Mouse (Mus musculus) frontal cortex, adult 2 months (tissue): Measurements from ENCODE around the gene Bhlha9. TPM values are rescaled to one million over a fixed set of nuclear protein-coding genes. Genes with fewer than 3 reads are reported as not detected.
"Not testable (repeated sequence)": the region's sequence is repeated elsewhere in the genome, so short reads cannot be mapped to it uniquely, and the experiment has no call there.

Experiments used
- DNase-seq, 2 experiments: peaks; one replicate each; pipeline ENCODE4 v3.0.0; 2022; ENCODE audit warnings: low spot score in 1 of 2; ENCODE audit errors: extremely low spot score in 1 of 2
- polyA plus RNA-seq: library from polyadenylated mRNA; depleted of rRNA; stranded (reverse); fragments of >200 nt; gene quantifications from 2 replicates; pipeline ENCODE4 v1.2.3, GENCODE M21; 2012

Gene Bhlha9
- polyA plus RNA-seq, 1 experiment, result 2.6 TPM

DNA sequence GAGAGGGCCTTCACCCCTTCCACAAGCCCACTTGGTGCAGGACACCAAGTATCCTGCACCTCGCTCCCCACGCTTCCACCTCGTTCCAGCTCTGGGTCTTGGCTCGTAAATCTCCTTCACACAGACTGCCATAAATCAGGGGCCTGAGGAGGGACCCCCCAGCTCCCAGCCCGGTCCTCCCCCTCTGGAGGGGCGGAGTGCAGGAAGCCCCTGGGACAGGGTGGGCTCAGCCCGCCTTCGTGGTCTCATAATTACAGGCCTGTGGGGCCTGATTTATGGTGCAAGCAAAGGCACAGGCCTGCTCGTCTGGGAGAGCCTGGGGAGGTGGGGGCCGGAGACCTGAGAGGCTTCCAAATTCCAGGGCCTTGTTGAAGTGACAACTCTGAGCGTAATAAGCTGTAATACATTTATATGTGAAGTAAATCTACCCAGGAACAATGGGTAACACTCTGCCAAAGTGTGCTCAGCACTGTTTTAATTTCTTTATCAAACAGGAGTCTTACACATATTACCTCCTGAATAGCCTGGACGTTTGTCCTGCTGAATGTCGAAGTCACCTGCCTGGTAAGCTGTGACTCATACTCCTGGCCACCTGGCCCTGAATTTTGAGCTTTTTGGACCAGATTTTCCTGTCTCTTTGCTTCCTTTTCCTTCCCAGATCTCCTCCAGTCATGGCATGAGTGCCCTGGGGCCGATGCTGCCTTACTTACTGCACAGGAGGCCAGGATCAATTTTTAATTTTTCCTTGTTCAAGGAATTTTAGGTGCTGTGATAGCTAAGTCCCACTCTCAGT lies 12.9 kb upstream of the Bhlha9 start:
- DNase-seq, result no peak

DNA sequence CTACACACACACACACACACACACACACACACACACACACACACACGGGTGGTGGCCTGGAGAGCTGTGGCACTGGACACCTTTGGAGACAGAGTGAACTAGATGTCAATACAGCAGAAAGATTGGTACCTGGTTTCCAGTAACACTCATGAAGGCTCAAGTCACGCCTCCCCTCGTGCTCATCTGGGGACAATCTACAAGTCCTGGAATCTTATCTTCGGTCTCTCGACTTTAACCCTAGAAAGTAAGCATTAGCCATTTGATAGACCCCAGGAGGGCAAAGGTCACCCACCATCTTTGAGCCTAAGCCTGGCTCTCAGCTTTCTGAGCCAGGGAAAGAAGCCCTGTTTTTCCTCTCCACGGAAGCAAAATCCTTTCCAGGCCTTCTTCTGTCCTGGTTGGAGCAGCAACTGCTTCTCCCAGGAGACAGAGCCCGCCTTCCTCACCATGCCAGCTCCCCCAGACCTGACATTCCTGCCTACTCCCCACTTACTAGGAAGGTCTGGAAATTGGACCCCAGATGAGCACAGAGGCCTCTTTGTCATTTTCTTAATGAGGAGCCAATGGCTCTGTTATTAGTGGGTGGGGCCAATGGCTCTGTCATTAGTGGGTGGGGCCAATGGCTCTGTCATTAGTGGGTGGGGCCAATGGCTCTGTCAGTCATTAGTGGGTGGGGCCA lies 10.3 kb upstream of the Bhlha9 start:
- DNase-seq, result no peak

DNA sequence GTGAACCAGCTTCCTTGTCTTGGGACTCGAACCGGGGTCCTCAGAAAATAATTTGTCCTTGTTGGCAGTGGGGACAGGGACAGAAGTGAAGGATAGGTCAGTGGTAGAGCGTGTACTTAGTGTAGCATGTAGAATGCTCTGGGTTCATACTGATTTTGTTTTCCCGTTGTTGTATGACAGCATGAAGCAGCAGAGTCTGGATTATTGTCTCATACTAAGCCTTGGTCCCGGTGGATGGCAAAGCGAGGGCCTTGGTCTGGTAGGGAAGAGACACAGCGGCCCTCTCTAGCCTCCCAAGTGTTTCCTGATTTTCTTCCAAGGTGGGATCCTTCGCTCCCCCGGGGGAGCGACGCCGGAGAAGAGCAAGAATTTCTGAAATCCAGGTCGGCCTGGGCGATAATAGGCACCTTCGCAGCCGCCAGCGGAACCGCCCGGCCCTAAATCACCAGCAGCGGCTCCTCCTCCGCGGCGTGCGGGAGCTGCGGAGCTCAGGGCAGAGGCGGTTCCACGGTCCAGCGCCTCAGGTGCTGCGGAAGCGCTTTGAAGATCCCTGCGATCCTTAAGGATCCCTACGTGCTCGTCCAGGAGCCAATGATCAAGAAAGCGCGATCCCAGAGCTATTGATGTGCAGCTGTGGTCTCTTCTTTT lies 6.1 kb upstream of the Bhlha9 start:
- peak in 1 of 2 experiments; percentile 38 for DNase-seq

DNA sequence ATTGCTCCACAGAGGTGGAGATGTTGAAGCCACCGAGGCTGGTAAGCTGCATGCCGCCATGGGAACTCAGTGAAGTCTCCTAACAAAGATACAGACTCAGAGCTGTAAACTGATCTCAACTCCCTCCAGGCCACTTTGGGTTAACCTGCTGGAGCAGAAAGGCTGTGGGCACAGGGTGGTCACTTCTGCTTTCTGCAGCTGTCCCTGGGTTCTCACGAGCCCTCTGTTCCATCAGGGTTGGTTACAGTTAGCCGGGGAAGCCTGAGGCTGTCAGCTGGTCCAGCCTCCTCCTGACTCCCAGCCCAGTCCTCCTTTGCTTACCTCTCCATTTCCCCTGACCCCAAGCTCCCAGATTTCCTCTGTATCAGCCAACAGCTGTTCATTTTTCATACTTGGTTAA lies 4.5 kb upstream of the Bhlha9 start:
- DNase-seq, result no peak

DNA sequence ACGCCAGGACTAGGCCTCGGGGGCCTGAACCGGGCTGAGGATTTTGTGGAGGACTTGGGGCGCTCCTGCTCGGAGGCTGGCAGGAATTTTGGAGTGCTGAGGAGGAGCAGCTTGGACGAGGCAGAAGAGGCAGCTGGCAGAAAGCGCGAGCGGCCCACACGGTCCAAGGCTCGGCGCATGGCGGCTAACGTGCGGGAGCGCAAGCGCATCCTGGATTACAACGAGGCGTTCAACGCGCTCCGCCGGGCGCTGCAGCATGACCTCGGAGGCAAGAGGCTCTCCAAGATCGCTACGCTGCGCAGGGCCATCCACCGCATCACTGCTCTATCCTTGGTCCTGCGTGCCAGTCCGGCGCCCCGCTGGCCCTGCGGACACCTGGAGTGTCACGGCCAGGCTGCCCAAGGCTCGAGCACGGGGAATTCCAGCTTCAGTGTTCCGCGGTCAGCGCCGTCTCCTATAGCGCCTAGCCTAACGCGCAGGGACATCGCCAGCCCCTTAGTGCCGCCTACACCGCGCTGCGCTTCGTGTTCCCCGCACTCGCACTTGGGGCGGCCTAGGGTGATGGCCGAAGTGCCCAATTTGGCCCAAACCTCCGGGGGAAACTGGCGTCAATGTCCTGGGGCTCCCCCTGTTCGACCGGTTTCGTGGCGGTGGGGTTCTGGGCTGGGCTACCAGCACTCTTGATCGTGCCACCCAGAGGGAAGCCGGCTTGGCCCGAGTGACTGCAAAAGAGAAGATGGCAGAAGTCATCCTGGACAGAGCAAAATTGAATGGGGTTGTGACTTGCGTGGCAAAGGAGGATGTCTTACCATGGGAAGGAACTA lies 503 bp downstream of the Bhlha9 start:
- peak in 1 of 2 experiments; percentile 74 for DNase-seq

DNA sequence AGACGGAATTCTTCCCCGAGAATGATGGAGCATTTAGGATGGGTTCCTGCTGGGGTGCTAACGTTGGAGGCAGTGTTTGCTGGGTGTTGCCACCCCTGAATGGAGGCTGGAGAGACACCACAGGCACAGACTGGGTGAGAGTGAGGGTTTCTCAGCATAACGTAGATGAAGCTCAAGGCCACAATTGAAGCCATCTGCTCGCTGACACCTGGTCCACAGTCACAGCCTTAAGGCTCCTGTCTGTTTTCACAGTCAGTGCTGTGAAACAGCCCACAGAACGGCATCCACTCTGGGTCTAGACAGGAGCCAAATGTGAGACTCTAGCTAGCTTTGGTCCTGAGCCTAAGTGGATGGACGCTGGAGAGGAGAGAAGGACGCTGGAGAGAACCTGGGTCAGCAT lies 1.9 kb downstream of the Bhlha9 start:
- no peak for DNase-seq

DNA sequence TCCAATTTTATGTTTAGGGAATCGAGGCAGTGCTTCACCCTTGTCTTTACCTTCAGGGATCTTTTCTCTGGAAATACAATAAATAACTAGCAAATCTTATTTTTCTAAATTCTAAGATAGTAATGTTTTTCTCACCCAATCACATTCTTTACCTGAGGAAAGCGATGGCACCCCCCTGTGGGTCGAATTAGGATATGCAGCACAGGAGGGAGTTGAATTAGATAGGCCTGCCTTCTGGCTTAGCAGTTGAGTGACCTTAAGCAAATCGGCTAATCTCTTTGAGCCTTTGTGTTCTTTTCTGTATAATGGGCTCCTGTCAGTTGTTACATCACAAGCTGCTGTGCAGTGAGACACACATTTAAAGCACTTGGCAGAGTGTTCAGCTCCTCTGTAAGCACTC lies 2.4 kb downstream of the Bhlha9 start:
- peak in 1 of 2 experiments; percentile 45 for DNase-seq

DNA sequence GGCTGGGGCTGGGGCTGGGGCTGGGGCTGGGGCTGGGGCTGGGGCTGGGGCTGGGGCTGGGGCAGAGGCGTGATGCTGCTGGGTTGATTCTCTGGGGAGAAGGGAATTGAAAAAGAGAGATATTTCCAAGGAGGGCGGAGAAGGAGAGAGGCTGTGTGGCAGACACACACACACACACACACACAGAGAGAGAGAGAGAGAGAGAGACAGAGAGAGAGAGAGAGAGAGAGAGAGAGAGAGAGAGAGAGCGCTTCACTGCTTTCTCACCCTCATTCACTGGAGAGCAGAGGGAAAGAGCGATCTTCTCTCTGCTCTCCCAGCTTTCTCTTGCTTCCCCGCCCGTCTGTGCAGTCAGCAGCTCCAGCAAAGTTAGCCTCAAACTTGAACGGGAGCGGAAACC lies 7.2 kb downstream of the Bhlha9 start, which contains the start of gene Trarg1:
Gene Trarg1, plus strand, starts transcription at position 301 of the 400 bp plus-strand sequence.
- not testable (repeated sequence) for DNase-seq

DNA sequence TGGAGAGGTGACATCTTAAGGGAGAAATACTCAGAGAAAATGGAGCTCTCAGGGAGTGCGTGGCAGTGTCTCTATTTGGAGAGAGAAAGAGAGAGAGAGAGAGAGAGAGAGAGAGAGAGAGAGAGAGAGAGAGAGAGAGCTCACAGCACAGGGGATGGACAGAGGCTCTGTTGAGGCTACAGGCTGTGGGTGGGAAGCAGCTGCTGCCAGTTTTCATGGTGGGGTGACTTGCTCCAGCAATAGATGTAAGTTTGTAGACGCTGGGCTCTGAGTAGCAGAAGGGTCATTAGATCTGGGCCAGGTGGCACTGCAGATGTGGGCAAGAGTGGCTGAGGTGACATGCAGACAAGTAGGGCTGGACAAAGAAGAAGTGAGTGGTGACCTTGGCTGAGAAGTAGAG lies 13.3 kb downstream of the Bhlha9 start:
- DNase-seq, result no peak

DNA sequence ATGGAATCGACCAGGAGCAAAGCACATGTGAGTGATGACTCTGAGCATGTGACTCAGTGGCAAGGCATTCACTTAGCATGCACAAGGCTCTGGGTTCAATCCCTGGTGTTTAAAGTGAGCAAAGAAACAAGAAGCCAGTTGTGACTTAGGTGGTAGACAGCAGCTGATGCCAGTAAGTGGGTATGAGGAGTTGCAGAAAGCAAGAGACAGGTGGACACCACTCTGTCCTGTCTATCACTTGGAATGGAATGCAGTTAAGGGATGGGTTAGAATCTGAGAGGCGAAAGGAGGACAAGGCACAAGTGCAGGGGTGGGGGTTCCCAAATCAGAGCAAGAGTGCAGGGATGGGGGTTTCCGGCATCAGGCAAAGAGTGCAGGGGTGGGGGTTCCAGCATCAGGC lies 19.8 kb downstream of the Bhlha9 start:
- DNase-seq, result no peak

DNA sequence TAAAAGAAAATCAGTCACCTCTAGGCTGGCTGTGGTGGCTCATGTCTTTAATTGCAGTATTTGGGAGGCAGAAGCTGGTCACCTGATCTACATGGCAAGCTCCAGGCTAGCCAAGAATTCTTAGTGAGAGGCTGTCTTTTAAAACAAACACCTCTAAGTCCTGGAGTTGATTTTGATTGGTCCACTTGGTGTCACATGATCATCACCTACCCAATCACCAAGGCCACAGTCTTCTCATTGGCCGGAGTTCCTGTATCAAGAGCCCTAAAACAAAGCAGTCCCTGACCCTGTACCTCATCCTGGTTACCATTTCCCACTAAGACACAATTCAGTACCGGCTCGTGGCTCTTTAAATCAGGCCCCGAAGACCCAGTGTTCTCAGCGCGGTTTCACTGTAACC lies 23.5 kb downstream of the Bhlha9 start:
- peak in 1 of 2 experiments; percentile 45 for DNase-seq

DNA sequence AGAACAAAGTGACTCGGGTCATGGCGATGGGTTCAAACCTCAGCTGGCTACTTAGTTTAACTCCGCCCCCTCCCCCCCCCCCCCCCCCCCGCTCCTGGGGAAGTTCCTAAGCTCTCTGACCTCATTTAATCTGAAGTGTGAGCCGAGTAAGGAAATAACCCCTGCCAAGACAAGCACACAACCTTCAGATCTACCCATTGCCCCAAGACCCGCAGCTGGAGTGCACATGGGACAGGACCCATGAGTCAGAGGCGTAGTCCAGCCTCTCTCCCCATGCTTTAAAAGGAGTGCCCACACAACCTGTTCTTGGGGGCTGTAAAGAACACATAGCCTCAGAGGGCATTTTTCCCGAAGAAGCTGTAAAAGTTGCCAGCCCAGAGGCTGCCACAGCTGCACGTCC lies 27.4 kb downstream of the Bhlha9 start:
- no peak for DNase-seq

DNA sequence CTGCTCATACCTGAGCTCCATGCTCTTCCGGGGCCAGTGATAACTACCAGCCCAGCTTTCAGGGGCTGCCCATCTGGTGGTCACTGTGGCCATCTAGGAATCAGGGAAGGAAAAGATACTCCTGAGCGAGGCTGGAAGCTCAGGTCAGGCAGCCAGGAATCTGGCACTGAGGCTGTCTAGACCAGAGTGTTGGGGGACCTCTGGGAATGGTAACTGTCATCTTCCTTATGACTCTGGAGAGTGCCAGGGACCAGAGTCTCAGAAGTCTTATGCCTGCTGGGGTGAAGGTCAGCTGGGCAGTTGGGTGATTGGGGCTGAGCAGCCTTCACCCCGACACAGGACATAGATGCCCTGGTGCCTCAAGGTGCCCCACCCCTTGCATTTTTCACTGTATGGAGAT lies 35.4 kb downstream of the Bhlha9 start:
- no peak for DNase-seq

DNA sequence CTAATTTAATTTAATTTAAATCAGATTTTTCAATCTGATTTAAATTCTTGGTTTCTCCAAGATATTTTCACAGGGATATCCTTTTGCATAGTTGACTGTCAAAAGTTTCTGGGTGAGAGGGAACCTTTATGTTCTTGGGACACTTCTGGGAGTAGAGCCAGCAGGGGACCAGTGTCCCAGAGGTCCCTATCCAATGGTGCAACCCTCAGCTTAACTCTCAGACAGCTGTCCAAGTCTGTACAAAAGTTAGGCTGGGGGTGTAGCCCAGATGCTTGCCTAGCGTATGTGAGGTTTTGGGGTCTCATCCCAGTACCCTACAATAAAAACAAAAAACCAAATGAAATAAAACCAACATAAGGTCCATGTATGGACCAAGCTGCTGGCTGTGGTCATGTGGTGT lies 35.8 kb downstream of the Bhlha9 start:
- DNase-seq, result no peak

DNA sequence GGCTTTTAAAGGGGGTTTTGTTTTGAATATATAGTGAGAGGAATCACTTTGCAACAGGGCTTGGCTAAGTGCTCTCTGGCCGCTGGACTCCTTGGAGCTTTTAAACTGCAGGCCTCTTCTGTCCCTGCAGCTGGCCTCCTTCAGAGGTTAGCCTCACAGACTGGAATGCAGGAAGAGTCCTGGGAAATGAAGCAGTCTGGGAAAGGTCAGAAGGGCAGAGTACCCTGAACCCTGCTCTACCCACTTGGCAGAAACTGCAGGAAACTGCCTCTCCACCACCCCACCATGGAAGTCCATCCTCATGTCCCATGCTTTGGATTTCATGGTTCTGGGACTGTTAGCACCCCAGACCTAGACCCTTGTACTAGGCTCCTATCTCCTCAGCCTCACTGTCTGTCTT lies 36.6 kb downstream of the Bhlha9 start:
- DNase-seq, result no peak

DNA sequence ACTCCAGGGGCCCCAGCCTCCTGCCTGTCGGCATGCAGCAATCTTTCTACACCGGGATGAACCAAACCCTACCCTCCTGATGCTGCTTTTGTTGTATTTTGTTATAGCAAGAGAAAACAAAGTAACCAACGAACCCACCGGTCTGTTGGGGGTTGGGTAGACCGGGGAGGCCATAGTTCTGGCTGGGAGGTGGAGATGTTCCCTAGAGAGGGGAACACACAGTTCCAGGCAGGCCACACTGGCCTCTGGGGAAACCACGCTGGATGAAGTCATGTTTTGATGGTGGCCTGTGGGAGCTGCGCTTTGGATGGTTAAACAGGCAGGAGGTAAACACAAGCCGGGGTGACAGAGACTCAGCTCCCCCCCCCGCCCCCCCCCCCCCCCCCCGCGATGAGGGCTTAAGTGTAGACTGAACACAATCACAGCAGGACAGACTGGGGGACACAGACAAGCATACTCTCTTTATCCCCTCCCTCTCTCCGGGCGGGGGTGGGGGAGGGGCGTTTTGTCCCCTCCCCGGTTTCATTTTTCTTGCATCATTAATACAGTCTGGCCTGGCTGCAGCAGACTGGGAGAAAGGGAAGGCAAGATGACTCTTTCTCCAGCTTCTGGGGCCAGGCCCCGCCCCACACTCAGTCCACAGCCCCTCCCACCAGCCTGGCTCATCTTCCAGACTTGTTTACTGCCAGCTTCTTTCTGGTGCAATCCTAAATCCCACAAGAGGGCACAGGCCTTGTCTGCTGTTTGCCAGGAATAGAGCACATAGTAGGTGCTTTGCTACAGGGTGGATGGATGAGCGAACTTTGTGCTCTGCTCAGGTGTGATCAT lies 37.6 kb downstream of the Bhlha9 start:
- DNase-seq, result no peak

DNA sequence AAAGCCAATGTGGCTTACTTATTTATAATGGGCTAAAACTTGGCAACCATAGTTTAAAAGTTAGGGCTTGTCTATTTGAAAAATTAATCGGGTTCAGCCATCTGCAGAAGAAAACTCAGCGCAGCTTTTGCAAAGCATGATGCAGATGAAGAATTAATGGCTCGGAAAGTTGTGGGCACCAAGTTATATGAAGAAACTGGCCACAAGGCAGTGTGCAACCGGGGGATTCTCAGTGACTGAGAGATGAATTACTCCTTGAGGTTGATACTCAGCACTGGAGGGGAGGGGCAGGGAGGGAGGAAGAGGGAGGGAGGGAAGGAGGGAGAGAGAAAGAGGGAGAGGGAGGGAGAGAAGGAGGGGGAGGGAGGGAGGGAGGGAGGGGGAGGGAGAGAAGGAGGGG lies 44.7 kb downstream of the Bhlha9 start:
- no peak for DNase-seq
